Mouse (Mus musculus): ENCODE data around the gene Cep128. TPM values are rescaled to one million over a fixed set of nuclear protein-coding genes. Genes with fewer than 3 reads are reported as not detected.

Cep128 gene
- polyA plus RNA-seq, 1 experiment = 5.4 TPM

- Histone ChIP-seq H3ac (ENCODE audit: control insufficient read depth, insufficient read length, low read depth) (no peak overlapping the region), H3K79me3 (ENCODE audit: low read depth) (no peaks in the 10 kb centered on the region), H3K27me3 (ENCODE audit: control insufficient read depth, insufficient read depth, insufficient read length) (no peaks in the 10 kb centered on the region), H3K79me2 (ENCODE audit: control insufficient read depth, insufficient read depth) (no peaks in the 10 kb centered on the region), H3K36me3 (ENCODE audit: control insufficient read depth, insufficient read depth) (no peaks in the 10 kb centered on the region), H3K4me3 (ENCODE audit: insufficient read depth, poor library complexity, severe bottlenecking) (no peak overlapping the region)
- TF ChIP-seq CTCF (IDR thresholded peaks at IDR 0.05; ENCODE audit: control insufficient read depth, insufficient read depth, insufficient read length) = no peak
- TF ChIP-seq MYOG (IDR thresholded peaks at IDR 0.05; ENCODE audit: control insufficient read depth, extremely low read depth, insufficient read length) = no peak
- no peak for TF ChIP-seq FOSL1 (IDR thresholded peaks at IDR 0.05; ENCODE audit: insufficient read depth, low read length, poor library complexity, severe bottlenecking)
Observed at GRCm38 (mm10) chr12:91305038-91305437, 79.2 kb downstream of the Cep128 start.

- TF ChIP-seq FOSL1 (IDR thresholded peaks at IDR 0.05; ENCODE audit: insufficient read depth, low read length, poor library complexity, severe bottlenecking) = no peak
- no peak for TF ChIP-seq CTCF (IDR thresholded peaks at IDR 0.05; ENCODE audit: control insufficient read depth, insufficient read depth, insufficient read length)
- Histone ChIP-seq H3K79me3 (ENCODE audit: low read depth) (no peaks in the 10 kb centered on the region), H3K4me3 (ENCODE audit: insufficient read depth, poor library complexity, severe bottlenecking) (no peak overlapping the region), H3K79me2 (ENCODE audit: control insufficient read depth, insufficient read depth) (no peaks in the 10 kb centered on the region), H3K27me3 (ENCODE audit: control insufficient read depth, insufficient read depth, insufficient read length) (no peaks in the 10 kb centered on the region), H3ac (ENCODE audit: control insufficient read depth, insufficient read length, low read depth) (no peak overlapping the region), H3K36me3 (ENCODE audit: control insufficient read depth, insufficient read depth) (no peaks in the 10 kb centered on the region)
Observed at GRCm38 (mm10) chr12:91298700-91299099, 85.5 kb downstream of the Cep128 start.

- Histone ChIP-seq H3K79me2 (ENCODE audit: control insufficient read depth, insufficient read depth) (no peaks in the 10 kb centered on the region), H3K36me3 (ENCODE audit: control insufficient read depth, insufficient read depth) (no peaks in the 10 kb centered on the region), H3K27me3 (ENCODE audit: control insufficient read depth, insufficient read depth, insufficient read length) (no peaks in the 10 kb centered on the region), H3K4me3 (ENCODE audit: insufficient read depth, poor library complexity, severe bottlenecking) (no peak overlapping the region), H3K79me3 (ENCODE audit: low read depth) (no peaks in the 10 kb centered on the region), H3ac (ENCODE audit: control insufficient read depth, insufficient read length, low read depth) (no peak overlapping the region)
- no peak for TF ChIP-seq FOSL1 (IDR thresholded peaks at IDR 0.05; ENCODE audit: insufficient read depth, low read length, poor library complexity, severe bottlenecking)
Observed at GRCm38 (mm10) chr12:91295870-91296269, 88.3 kb downstream of the Cep128 start.

- Histone ChIP-seq H3K79me2 (ENCODE audit: control insufficient read depth, insufficient read depth) (no peaks in the 10 kb centered on the region), H3ac (ENCODE audit: control insufficient read depth, insufficient read length, low read depth) (no peak overlapping the region), H3K27me3 (ENCODE audit: control insufficient read depth, insufficient read depth, insufficient read length) (no peaks in the 10 kb centered on the region), H3K4me3 (ENCODE audit: insufficient read depth, poor library complexity, severe bottlenecking) (no peak overlapping the region), H3K79me3 (ENCODE audit: low read depth) (no peaks in the 10 kb centered on the region), H3K36me3 (ENCODE audit: control insufficient read depth, insufficient read depth) (no peaks in the 10 kb centered on the region)
- TF ChIP-seq MYOG (IDR thresholded peaks at IDR 0.05; ENCODE audit: control insufficient read depth, extremely low read depth, insufficient read length) = no peak
- TF ChIP-seq CEBPB (IDR thresholded peaks at IDR 0.05; ENCODE audit: low read depth) = no peak
- no peak for TF ChIP-seq MAX (IDR thresholded peaks at IDR 0.05)
- no peak for TF ChIP-seq CTCF (IDR thresholded peaks at IDR 0.05; ENCODE audit: control insufficient read depth, insufficient read depth, insufficient read length)
- TF ChIP-seq USF1 (IDR thresholded peaks at IDR 0.05; ENCODE audit: low read depth) = no peak
- no peak for TF ChIP-seq FOSL1 (IDR thresholded peaks at IDR 0.05; ENCODE audit: insufficient read depth, low read length, poor library complexity, severe bottlenecking)
- no peak for TF ChIP-seq MYOD1 (IDR thresholded peaks at IDR 0.05; ENCODE audit: control insufficient read depth, insufficient read length, low read depth)
Observed at GRCm38 (mm10) chr12:91295436-91295835, 88.8 kb downstream of the Cep128 start.

DNA sequence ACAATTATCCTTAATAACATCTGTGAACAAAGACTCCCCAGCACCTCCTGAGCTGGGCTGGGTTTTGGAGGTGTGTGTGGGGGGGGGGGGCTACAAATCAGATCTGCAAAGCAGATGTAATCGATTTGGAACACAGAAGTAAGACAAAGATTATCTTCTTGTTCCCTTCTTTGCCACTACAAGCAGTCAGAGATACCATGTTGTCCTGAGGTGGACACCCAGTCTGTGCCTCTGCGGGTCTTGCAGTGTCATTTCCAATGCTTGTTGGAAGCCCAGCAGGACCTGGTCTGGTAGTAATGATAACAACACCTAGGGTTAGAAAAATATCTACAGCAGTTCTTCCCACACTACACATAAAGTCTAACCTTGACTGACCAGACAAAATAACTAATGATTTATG, 110.3 kb downstream of the Cep128 start:
- H3ac ChIP-seq (ENCODE audit: control insufficient read depth, insufficient read length, low read depth) = no peak overlapping the region
- TF ChIP-seq USF1 (IDR thresholded peaks at IDR 0.05; ENCODE audit: low read depth) (no peak), MYOG (IDR thresholded peaks at IDR 0.05; ENCODE audit: control insufficient read depth, extremely low read depth, insufficient read length) (no peak), MYOD1 (IDR thresholded peaks at IDR 0.05; ENCODE audit: control insufficient read depth, insufficient read length, low read depth) (no peak), MAX (IDR thresholded peaks at IDR 0.05) (no peak), FOSL1 (IDR thresholded peaks at IDR 0.05; ENCODE audit: insufficient read depth, low read length, poor library complexity, severe bottlenecking) (no peak), CEBPB (IDR thresholded peaks at IDR 0.05; ENCODE audit: low read depth) (no peak), CTCF (IDR thresholded peaks at IDR 0.05; ENCODE audit: control insufficient read depth, insufficient read depth, insufficient read length) (no peak)
- H3K79me3 ChIP-seq (ENCODE audit: low read depth) = no peaks in the 10 kb centered on the region
- H3K79me2 ChIP-seq (ENCODE audit: control insufficient read depth, insufficient read depth) = no peaks in the 10 kb centered on the region
- no peaks in the 10 kb centered on the region for H3K36me3 ChIP-seq (ENCODE audit: control insufficient read depth, insufficient read depth)
- no peak overlapping the region for H3K4me3 ChIP-seq (ENCODE audit: insufficient read depth, poor library complexity, severe bottlenecking)
- H3K27me3 ChIP-seq (ENCODE audit: control insufficient read depth, insufficient read depth, insufficient read length) = no peaks in the 10 kb centered on the region

DNA sequence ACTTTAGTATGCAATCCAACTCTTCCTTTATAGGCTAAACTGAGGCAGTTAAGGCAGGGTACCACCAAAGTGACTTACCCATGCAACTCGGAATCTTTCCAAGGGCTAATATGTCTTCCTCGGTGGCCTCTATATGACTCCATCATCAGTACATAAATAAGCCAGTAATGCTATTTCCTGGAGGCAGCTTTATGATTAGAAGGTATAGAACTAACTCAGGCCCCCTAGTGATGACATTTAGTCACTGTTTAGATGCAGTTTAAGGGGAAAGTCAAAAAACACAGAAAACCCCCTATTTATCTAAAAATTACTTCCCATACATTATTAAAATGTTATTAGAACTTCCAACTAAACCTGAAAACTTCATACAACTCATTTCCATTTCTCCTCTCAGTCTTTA, 114.6 kb downstream of the Cep128 start:
- Histone ChIP-seq H3K4me3 (ENCODE audit: insufficient read depth, poor library complexity, severe bottlenecking) (no peak overlapping the region), H3K79me3 (ENCODE audit: low read depth) (no peaks in the 10 kb centered on the region), H3K79me2 (ENCODE audit: control insufficient read depth, insufficient read depth) (no peaks in the 10 kb centered on the region), H3ac (ENCODE audit: control insufficient read depth, insufficient read length, low read depth) (no peak overlapping the region), H3K36me3 (ENCODE audit: control insufficient read depth, insufficient read depth) (peaks cover 3% of the 10 kb centered on the region), H3K27me3 (ENCODE audit: control insufficient read depth, insufficient read depth, insufficient read length) (no peaks in the 10 kb centered on the region)
- TF ChIP-seq FOSL1 (IDR thresholded peaks at IDR 0.05; ENCODE audit: insufficient read depth, low read length, poor library complexity, severe bottlenecking) = no peak

DNA sequence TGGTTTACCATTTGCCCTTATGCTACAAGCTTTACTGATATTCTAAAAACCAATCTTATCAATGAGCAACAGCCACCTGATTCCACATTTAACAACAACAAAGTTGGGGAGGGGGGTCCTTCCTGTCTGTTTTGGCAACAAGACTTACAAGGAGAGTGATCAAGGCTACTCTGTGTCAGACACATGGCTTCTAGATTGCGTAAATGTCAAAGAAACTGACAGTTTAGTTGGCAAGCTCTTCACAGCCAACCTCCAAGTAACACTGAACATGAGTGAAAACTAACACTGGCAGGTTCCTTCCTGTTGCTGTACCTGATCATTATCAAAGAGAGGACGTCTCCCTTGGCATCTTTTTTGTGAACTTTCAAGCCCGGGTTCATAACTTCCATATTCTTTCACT, 115.2 kb downstream of the Cep128 start:
- Histone ChIP-seq H3ac (ENCODE audit: control insufficient read depth, insufficient read length, low read depth) (no peak overlapping the region), H3K79me3 (ENCODE audit: low read depth) (no peaks in the 10 kb centered on the region)

More for the DNA sequence above, 115.2 kb downstream of the Cep128 start:
- Histone ChIP-seq H3K36me3 (ENCODE audit: control insufficient read depth, insufficient read depth) (peaks cover 3% of the 10 kb centered on the region), H3K79me2 (ENCODE audit: control insufficient read depth, insufficient read depth) (no peaks in the 10 kb centered on the region), H3K27me3 (ENCODE audit: control insufficient read depth, insufficient read depth, insufficient read length) (no peaks in the 10 kb centered on the region), H3K4me3 (ENCODE audit: insufficient read depth, poor library complexity, severe bottlenecking) (no peak overlapping the region)
- TF ChIP-seq FOSL1 (IDR thresholded peaks at IDR 0.05; ENCODE audit: insufficient read depth, low read length, poor library complexity, severe bottlenecking) = no peak
- TF ChIP-seq CEBPB (IDR thresholded peaks at IDR 0.05; ENCODE audit: low read depth) = no peak
- TF ChIP-seq MAX (IDR thresholded peaks at IDR 0.05) = no peak
- TF ChIP-seq USF1 (IDR thresholded peaks at IDR 0.05; ENCODE audit: low read depth) = no peak
- TF ChIP-seq CTCF (IDR thresholded peaks at IDR 0.05; ENCODE audit: control insufficient read depth, insufficient read depth, insufficient read length) = no peak
- TF ChIP-seq MYOG (IDR thresholded peaks at IDR 0.05; ENCODE audit: control insufficient read depth, extremely low read depth, insufficient read length) = no peak
- no peak for TF ChIP-seq MYOD1 (IDR thresholded peaks at IDR 0.05; ENCODE audit: control insufficient read depth, insufficient read length, low read depth)
